Mouse (Mus musculus) forebrain, embryonic 11.5 days (tissue): ENCODE measurements around the gene Tiam2. TPM values are rescaled to one million over a fixed set of nuclear protein-coding genes. Genes with fewer than 3 reads are reported as not detected.

Source experiments
- ATAC-seq: fragments of 200-750 bp; cut with Nextera tagmentation; replicated peaks from 2 replicates; pipeline ENCODE4 v1.8.0; 2017; ENCODE audit warnings: moderate TSS enrichment; ENCODE audit not compliant: low FRiP score
- DNase-seq: peaks from one replicate; pipeline ENCODE4 v3.0.0-alpha.2; 2017; ENCODE audit warnings: low spot score
- H3K27ac ChIP-seq: fragments of 300-500 bp; sonication (generic); 2 replicates; pipeline ENCODE4 v1.5.1; 2014; ENCODE audit warnings: low read depth, low read length
- H3K27me3 ChIP-seq: fragments of 300-500 bp; sonication (generic); 2 replicates; pipeline ENCODE4 v1.6.1; 2014; ENCODE audit warnings: mild to moderate bottlenecking, low read length, mixed read lengths; ENCODE audit not compliant: control insufficient read depth, insufficient read depth
- H3K36me3 ChIP-seq: fragments of 300-500 bp; sonication (generic); 2 replicates; pipeline ENCODE4 v1.6.1; 2014; ENCODE audit warnings: mild to moderate bottlenecking, low read length, moderate library complexity, mixed read lengths; ENCODE audit not compliant: control insufficient read depth, insufficient read depth
- H3K4me1 ChIP-seq: fragments of 300-500 bp; sonication (generic); replicated peaks from 2 replicates; pipeline ENCODE4 v1.6.1; 2014; ENCODE audit warnings: low read length, mixed read lengths; ENCODE audit not compliant: control insufficient read depth, insufficient read depth
- H3K4me2 ChIP-seq: fragments of 300-500 bp; sonication (generic); 2 replicates; pipeline ENCODE4 v1.6.1; 2014; ENCODE audit warnings: low read depth, mild to moderate bottlenecking, low read length, moderate library complexity, mixed read lengths; ENCODE audit not compliant: severe bottlenecking
- H3K4me3 ChIP-seq: fragments of 300-500 bp; sonication (generic); 2 replicates; pipeline ENCODE4 v1.5.1; 2014; ENCODE audit warnings: low read depth, low read length
- H3K9ac ChIP-seq: fragments of 300-500 bp; sonication (generic); 2 replicates; pipeline ENCODE4 v1.6.1; 2014; ENCODE audit warnings: low read length
- H3K9me3 ChIP-seq: fragments of 300-500 bp; sonication (generic); 2 replicates; pipeline ENCODE4 v1.6.1; 2016; ENCODE audit warnings: low read length, mixed read lengths; ENCODE audit not compliant: control insufficient read depth
- WGBS: fragments of 180-500 bp; shearing (Covaris S2); extraction: QIAGEN DNeasy Blood & Tissue Kit; methylation state at CpG from one replicate; pipeline ENCODE4 v1.1.7; 2014; 5-methylcytosine and 5-hydroxymethylcytosine counted together
- polyA plus RNA-seq: library from polyadenylated mRNA; unstranded; fragments of >200 nt; fragmentation: Nextera tagmentation; extraction: Ambion mirVana; gene quantifications from 2 replicates; pipeline ENCODE4 v1.2.1, GENCODE M21; 2014

Tiam2 gene
- polyA plus RNA-seq, 1 experiment from 2014 or later: 7.4 TPM

DNA sequence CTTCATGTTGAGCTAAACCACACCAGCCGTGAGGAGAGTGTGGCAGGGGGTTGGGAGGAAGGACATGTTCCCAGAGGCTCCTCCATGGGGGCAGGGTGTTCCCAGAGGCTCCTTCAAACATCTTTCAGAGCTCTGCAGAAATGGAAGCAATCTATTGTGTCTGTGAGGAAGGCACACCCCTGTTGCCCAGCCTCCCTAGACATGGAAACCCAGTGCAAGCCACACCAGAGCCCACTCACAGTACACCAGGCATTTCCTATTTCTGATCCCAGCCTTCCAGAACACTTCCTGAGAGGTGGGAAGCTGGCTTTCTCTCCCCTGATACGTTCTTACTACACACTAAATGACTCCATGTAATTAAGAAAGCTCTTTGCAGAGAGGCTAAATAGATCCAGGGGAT lies 20.4 kb upstream of the Tiam2 start:
- DNase-seq (no peak), ATAC-seq (no peak)
- WGBS: 55% methylated on average over 2 of the region's 2 CpGs
- Histone ChIP-seq H3K9ac (no peak overlapping the region), H3K4me1 (no peaks in the 10 kb centered on the region), H3K4me3 (no peak overlapping the region), H3K27me3 (no peaks in the 10 kb centered on the region), H3K27ac (no peak overlapping the region), H3K36me3 (no peaks in the 10 kb centered on the region), H3K4me2 (no peak overlapping the region), H3K9me3 (no peaks in the 10 kb centered on the region)

DNA sequence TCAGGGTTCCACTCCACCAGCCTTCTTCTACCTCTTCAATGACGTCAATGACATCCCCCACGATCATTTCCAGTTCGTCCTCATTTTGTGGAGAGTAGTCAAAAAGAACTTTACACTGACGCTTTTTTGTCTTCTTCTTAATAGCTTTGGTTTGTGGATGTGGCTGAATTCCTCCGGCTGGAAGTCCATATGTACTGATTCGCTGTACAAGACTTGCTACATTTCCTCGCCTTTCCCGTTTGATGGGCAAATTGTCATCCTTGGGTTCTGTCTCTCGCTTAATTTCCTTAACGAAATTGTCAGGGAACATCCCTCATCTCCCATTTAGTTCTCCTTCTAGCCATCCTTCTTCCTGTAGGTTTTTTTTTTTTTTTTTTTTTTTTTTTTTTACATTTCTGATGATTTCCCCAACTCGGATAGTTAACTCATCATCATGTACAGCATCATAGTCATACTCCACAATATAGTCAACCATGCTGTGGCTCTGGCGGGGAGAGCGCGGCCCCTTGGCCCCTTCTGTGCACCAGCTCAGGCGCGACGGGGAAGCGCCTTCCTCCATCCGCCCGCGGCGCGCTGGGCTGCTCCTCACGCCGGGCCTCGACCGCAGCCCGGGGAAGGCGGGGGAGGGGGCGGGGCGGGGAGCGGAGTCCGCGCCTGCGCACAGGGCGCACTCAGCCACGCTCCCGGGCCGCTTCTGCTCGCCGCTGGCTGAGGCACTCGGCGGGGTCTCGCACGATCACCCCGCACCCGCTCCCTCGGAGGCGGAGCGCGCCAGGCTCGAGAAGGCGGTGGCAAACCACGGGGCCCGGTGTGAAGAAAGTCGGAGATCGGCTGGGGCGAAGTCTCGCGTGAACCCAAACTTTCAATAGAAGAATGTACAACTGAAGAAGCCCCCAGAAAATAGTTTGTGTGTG lies 12.4 kb upstream of the Tiam2 start:
- H3K4me3 ChIP-seq: peak overlapping the region; percentile 20
- 6% methylated on average over 49 of the region's 60 CpGs for WGBS
- peak; percentile 98 for ATAC-seq
- peaks cover 2% of the 10 kb centered on the region; the same call in 1 of the 2 replicates for H3K27me3 ChIP-seq
- peak; percentile 94 for DNase-seq
- no peak overlapping the region for H3K9ac ChIP-seq
- no peaks in the 10 kb centered on the region for H3K4me1 ChIP-seq
- H3K4me2 ChIP-seq: peak overlapping the region; percentile 39
- no peaks in the 10 kb centered on the region for H3K9me3 ChIP-seq
- H3K27ac ChIP-seq: no peak overlapping the region
- no peaks in the 10 kb centered on the region for H3K36me3 ChIP-seq

DNA sequence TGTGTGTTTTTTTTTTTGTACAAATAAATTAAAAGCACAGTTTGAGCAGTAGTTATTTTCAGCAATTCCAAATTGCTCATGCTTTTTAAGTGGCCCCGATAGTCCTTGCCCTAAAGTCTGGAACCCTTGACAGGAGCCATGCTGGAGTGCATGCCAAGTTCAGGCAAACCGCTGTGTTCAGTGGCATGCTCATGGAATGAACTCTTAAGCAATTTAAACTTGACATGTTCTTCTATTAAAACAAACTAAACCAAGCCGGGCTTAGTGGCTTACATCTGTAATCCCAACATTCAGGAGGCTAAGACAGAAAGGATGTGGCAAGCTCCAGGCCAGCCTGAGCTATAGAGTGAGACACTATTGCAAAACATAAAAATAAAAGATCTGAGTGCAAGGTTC lies 11.8 kb upstream of the Tiam2 start:
- Histone ChIP-seq H3K9me3 (no peaks in the 10 kb centered on the region), H3K27ac (no peak overlapping the region), H3K36me3 (no peaks in the 10 kb centered on the region), H3K27me3 (peaks cover 2% of the 10 kb centered on the region; the same call in 1 of the 2 replicates), H3K4me1 (no peaks in the 10 kb centered on the region), H3K4me2 (peak overlapping the region; percentile 39), H3K4me3 (peak overlapping the region; percentile 20; the same call in 1 of the 2 replicates), H3K9ac (no peak overlapping the region)
- no peak for ATAC-seq
- DNase-seq: no peak
- WGBS: 39% methylated on average over 3 of the region's 3 CpGs

DNA sequence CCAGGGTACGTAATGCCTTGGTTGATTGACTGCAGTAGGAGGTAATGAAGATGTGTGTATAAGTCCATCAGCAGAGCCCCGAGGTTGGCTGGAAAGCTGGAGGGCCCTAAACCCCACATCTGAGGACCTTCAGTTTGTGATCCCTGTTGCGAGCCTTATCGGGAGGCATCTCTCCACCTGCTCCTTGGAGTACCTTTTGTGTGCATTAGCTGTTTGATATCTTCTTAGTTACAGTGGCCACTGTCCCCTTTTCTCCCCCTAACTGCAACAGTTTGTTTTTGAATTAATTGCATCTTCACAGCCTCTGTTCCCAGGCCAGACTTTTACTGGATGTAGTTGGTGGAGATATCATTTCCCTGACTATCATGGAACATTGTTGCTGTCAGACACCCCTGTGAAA lies 10.8 kb upstream of the Tiam2 start:
- no peak overlapping the region for H3K4me2 ChIP-seq
- H3K27me3 ChIP-seq: peaks cover 2% of the 10 kb centered on the region; the same call in 1 of the 2 replicates
- WGBS: 89% methylated on average over 4 of the region's 4 CpGs
- no peak overlapping the region for H3K9ac ChIP-seq
- H3K9me3 ChIP-seq: no peaks in the 10 kb centered on the region
- no peaks in the 10 kb centered on the region for H3K4me1 ChIP-seq
- H3K36me3 ChIP-seq: no peaks in the 10 kb centered on the region
- no peak overlapping the region for H3K27ac ChIP-seq
- ATAC-seq: no peak
- H3K4me3 ChIP-seq: no peak overlapping the region
- DNase-seq: no peak

DNA sequence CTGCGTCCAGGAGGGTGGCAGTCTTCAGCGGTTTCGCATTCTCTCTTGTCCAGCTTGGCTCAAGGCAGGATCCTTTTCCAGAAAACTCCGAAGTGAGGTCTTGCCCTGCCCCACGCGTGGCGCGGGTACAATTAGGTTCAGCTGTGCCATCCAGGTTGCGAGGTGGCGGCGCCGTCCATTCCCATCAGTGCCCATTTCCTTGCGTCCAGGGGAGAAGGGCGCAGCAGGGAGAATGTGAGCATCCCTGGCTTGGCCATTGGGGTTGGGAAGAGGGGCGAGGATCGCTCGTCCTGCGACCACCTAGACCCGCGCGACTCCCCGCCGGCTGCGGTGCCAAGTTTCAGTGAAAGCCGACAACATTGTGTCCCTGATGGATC lies 518 bp downstream of the Tiam2 start:
- ATAC-seq (peak; percentile 25; the same call in 1 of the 2 replicates), DNase-seq (peak; percentile 58)
- H3K9ac ChIP-seq: peak overlapping the region; percentile 43
- H3K4me1 ChIP-seq: 0 out of 2 replicates have a peak, but pooled peaks cover 5% of the 10 kb centered on the region
- H3K4me3 ChIP-seq: peak overlapping the region; percentile 43
- WGBS: under 1% methylated on average over 25 of the region's 25 CpGs
- no peak overlapping the region for H3K27ac ChIP-seq
- no peaks in the 10 kb centered on the region for H3K36me3 ChIP-seq
- H3K9me3 ChIP-seq: no peaks in the 10 kb centered on the region
- H3K4me2 ChIP-seq: peak overlapping the region; percentile 83
- H3K27me3 ChIP-seq: peaks cover 28% of the 10 kb centered on the region

DNA sequence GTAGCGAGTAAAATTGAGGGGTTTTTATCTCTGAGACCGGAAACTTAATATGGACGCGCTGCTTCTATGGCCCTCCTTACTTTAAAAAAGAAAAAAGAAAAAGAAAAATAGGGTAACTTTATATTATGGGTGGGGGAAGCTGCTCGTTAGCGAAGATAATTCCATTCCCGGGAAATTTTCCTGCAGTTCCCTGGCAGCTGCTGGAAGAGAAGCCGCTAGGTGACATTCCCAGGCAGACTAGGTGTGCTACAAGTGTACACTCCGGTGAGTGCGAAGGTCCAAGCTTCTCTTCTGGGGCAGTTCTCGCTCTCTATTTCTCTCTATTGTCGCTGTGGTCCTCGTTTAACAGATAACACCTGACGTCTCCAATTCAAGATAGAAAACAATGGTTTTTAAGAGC lies 962 bp downstream of the Tiam2 start:
- H3K27ac ChIP-seq: no peak overlapping the region
- DNase-seq (no peak), ATAC-seq (no peak)
- H3K4me1 ChIP-seq: 0 out of 2 replicates have a peak, but pooled peaks cover 5% of the 10 kb centered on the region
- 6% methylated on average over 14 of the region's 14 CpGs for WGBS
- no peaks in the 10 kb centered on the region for H3K36me3 ChIP-seq
- no peaks in the 10 kb centered on the region for H3K9me3 ChIP-seq
- peaks cover 28% of the 10 kb centered on the region for H3K27me3 ChIP-seq
- H3K4me2 ChIP-seq: peak overlapping the region; percentile 83
- peak overlapping the region; percentile 43 for H3K4me3 ChIP-seq
- no peak overlapping the region for H3K9ac ChIP-seq

DNA sequence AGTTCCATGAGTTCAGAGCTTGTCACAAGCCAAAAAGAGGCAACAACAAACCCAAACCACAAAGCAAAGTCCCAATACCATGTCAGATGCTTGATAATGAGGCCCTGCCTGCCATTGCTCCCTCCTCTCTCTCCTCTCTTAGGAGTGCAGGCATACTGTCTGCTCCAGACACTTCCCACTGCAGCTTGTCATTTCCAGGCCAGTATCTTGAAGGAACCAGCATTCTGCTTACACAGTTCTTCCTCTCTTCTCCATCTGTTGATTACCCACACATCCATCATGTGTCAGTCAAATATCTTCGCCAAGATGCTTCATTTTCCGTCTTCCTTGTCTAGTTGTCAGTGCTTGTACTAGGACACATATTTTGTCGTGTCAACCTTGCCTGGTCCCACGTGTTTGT lies 2.4 kb downstream of the Tiam2 start:
- no peak overlapping the region for H3K4me2 ChIP-seq
- no peaks in the 10 kb centered on the region for H3K36me3 ChIP-seq
- H3K27me3 ChIP-seq: peaks cover 28% of the 10 kb centered on the region
- WGBS: 81% methylated on average over 4 of the region's 4 CpGs
- DNase-seq: no peak
- no peak overlapping the region for H3K4me3 ChIP-seq
- no peak overlapping the region for H3K27ac ChIP-seq
- H3K9ac ChIP-seq: no peak overlapping the region
- 0 out of 2 replicates have a peak, but pooled peaks cover 5% of the 10 kb centered on the region for H3K4me1 ChIP-seq
- no peaks in the 10 kb centered on the region for H3K9me3 ChIP-seq
- no peak for ATAC-seq

DNA sequence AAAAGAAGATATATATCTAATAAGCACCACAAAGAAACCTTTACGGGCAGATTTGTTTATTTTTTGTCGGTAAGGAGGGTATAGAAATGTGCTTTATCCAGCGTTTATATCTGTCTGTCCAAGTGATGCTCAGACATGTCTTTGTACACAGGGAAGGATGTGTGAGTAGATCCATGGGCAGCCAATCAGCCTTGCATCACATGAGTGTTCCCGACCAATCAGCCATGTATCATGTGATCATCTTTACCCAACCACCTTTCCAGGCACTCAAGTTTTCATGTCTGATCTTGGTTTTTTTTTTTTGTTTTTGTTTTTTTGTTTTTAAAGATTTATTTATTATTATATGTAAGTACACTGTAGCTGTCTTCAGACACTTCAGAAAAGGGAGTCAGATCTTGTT lies 3.1 kb downstream of the Tiam2 start:
- H3K27ac ChIP-seq: no peak overlapping the region

More for the DNA sequence above, 3.1 kb downstream of the Tiam2 start:
- 84% methylated on average over 4 of the region's 4 CpGs for WGBS
- Histone ChIP-seq H3K4me3 (no peak overlapping the region), H3K9me3 (no peaks in the 10 kb centered on the region), H3K4me2 (no peak overlapping the region), H3K4me1 (0 out of 2 replicates have a peak, but pooled peaks cover 5% of the 10 kb centered on the region), H3K9ac (no peak overlapping the region), H3K27me3 (peaks cover 28% of the 10 kb centered on the region), H3K36me3 (no peaks in the 10 kb centered on the region)
- ATAC-seq (no peak), DNase-seq (no peak)
